Mouse (Mus musculus): ENCODE measurements around the gene Gm1673.

- TF ChIP-seq CTCF (IDR thresholded peaks at IDR 0.05; ENCODE audit: insufficient read depth, low read depth, low read length): no peak
- no peak for TF ChIP-seq POLR2A (IDR thresholded peaks at IDR 0.05; ENCODE audit: insufficient read depth, low read depth, low read length)
Measured at GRCm38 (mm10) chr5:34018968-34019367, 35.7 kb downstream of the Gm1673 start.

Measured in olfactory bulb, adult 2 months (tissue).